In genomic region chr5:14198344-14199040, GRCm38 (mm10) we compare ENCODE assay signal across 26 mouse cellular contexts.
A peak's percentile ranks its signal among the peaks of the same experiment; 100 is the strongest.
DNase-seq lines count a peak whose midpoint lies in the region; ATAC-seq and TF ChIP-seq lines count a peak whose summit lies in the region.
"Had no signal": no experiment of that assay in that cellular context is flagged by ENCODE, and none has a peak within 500 bp of the region (broad histone marks: within the 10 kb centered on the region; RNA-seq: fewer than 3 reads in every experiment).

No protein-coding gene starts in this region.

- H3K9me3 ChIP-seq in lung, embryonic 14.5 days (ENCODE audit: low read depth, low read length) = no peaks in the 10 kb centered on the region
- no peaks in the 10 kb centered on the region for H3K9me3 ChIP-seq in intestine, embryonic 15.5 days
- H3K9me3 ChIP-seq in intestine, embryonic 16.5 days (ENCODE audit: control insufficient read depth, low read length) = no peaks in the 10 kb centered on the region
- H3K9me3 ChIP-seq: embryonic facial prominence, embryonic 12.5 days; embryonic facial prominence, embryonic 15.5 days; heart, embryonic 12.5 days; heart, embryonic 15.5 days had no signal

- H3K4me3 ChIP-seq in lung, embryonic 14.5 days (ENCODE audit: low read depth, low read length) = no peak overlapping the region
- H3K4me3 ChIP-seq in lung, adult 2 months (replicated peaks; ENCODE audit: extremely low read depth, low read depth, low read length) = no peak overlapping the region
- H3K4me3 ChIP-seq in intestine, embryonic 15.5 days (replicated peaks) = no peak overlapping the region
- H3K4me3 ChIP-seq in intestine, embryonic 16.5 days (ENCODE audit: low read length) = no peak overlapping the region
- H3K4me3 ChIP-seq in heart, adult 2 months = no peak overlapping the region
- H3K4me3 ChIP-seq: embryonic facial prominence, embryonic 12.5 days; embryonic facial prominence, embryonic 15.5 days; gastrocnemius, adult 2 months; heart, embryonic 12.5 days; heart, embryonic 15.5 days had no signal

- no peaks in the 10 kb centered on the region for H3K79me2 ChIP-seq in heart, adult 2 months (replicated peaks; ENCODE audit: control insufficient read depth, insufficient read depth, low read length)

- peak; percentile 67; the same call in 1 of the 2 replicates for ATAC-seq in lung, embryonic 14.5 days (ENCODE audit: insufficient read depth)
- peak; percentile 87 for ATAC-seq in intestine, embryonic 15.5 days
- ATAC-seq in intestine, embryonic 16.5 days = peak; percentile 83
- ATAC-seq: CD4-positive, CD25-positive, alpha-beta regulatory T cell, adult 4 months; forebrain, embryonic 14.5 days; forebrain, postnatal 0 days had no signal

- TF ChIP-seq POLR2A in lung, adult 2 months (IDR thresholded peaks at IDR 0.05; ENCODE audit: borderline replicate concordance, extremely low read depth, low read depth, low read length) = no peak
- TF ChIP-seq POLR2A in heart, adult 2 months (IDR thresholded peaks at IDR 0.05; ENCODE audit: insufficient read depth, low read depth, low read length) = no peak

- H3K27me3 ChIP-seq in lung, embryonic 14.5 days (ENCODE audit: insufficient read depth, low read length) = no peaks in the 10 kb centered on the region
- no peaks in the 10 kb centered on the region for H3K27me3 ChIP-seq in intestine, embryonic 15.5 days (replicated peaks)
- no peaks in the 10 kb centered on the region for H3K27me3 ChIP-seq in intestine, embryonic 16.5 days (replicated peaks; ENCODE audit: control insufficient read depth, insufficient read depth, low read length)
- no peaks in the 10 kb centered on the region for H3K27me3 ChIP-seq in heart, adult 2 months (ENCODE audit: control insufficient read depth, insufficient read depth, low read length)
- H3K27me3 ChIP-seq: embryonic facial prominence, embryonic 12.5 days; embryonic facial prominence, embryonic 15.5 days; heart, embryonic 12.5 days; heart, embryonic 15.5 days had no signal

- no peak overlapping the region for H3K4me2 ChIP-seq in lung, embryonic 14.5 days
- H3K4me2 ChIP-seq in intestine, embryonic 15.5 days (replicated peaks) = no peak overlapping the region
- H3K4me2 ChIP-seq in intestine, embryonic 16.5 days (ENCODE audit: low read depth, low read length) = no peak overlapping the region
- H3K4me2 ChIP-seq: embryonic facial prominence, embryonic 12.5 days; embryonic facial prominence, embryonic 15.5 days; heart, embryonic 12.5 days; heart, embryonic 15.5 days; hindbrain, embryonic 14.5 days had no signal

- DNase-seq in kidney, postnatal 10 days = peak; percentile 25
- no peak for DNase-seq in kidney, adult 18-20 months
- peak; percentile 26 for DNase-seq in lung, embryonic 14.5 days
- no peak for DNase-seq in lung, adult 2 months
- DNase-seq in heart, adult 2 months = no peak
- DNase-seq: adrenal gland, adult 2 months; adrenal gland, postnatal 14 days; cerebellum, adult 11 months; cerebellum, adult 2 months; cerebellum, adult 9-11 months; cerebellum, postnatal 25 days; forebrain, postnatal 0 days; gastrocnemius, adult 2 months; gastrocnemius, postnatal 14 days; heart, adult 11 months; heart, postnatal 14 days; heart, postnatal 4 days had no signal

- H3K4me1 ChIP-seq in lung, embryonic 14.5 days (ENCODE audit: insufficient read depth) = peaks cover 5% of the 10 kb centered on the region; the same call in 1 of the 2 replicates
- no peaks in the 10 kb centered on the region for H3K4me1 ChIP-seq in lung, adult 2 months (ENCODE audit: control insufficient read depth, insufficient read depth, low read length)
- H3K4me1 ChIP-seq in intestine, embryonic 15.5 days (replicated peaks) = no peaks in the 10 kb centered on the region
- no peaks in the 10 kb centered on the region for H3K4me1 ChIP-seq in intestine, embryonic 16.5 days (ENCODE audit: control insufficient read depth, insufficient read depth, low read length)
- no peaks in the 10 kb centered on the region for H3K4me1 ChIP-seq in heart, adult 2 months (ENCODE audit: control insufficient read depth, insufficient read depth, low read length)
- H3K4me1 ChIP-seq: embryonic facial prominence, embryonic 12.5 days; embryonic facial prominence, embryonic 15.5 days; heart, embryonic 12.5 days; heart, embryonic 15.5 days had no signal

- no peak for TF ChIP-seq CTCF in lung, embryonic 14.5 days (IDR thresholded peaks at IDR 0.05; ENCODE audit: low read depth)
- TF ChIP-seq CTCF in lung, adult 2 months (IDR thresholded peaks at IDR 0.05; ENCODE audit: insufficient read depth, low read length) = no peak
- no peak for TF ChIP-seq CTCF in heart, adult 2 months (IDR thresholded peaks at IDR 0.05)

- intact Hi-C loops in heart, adult 2 months (cut with DNase I) = no loop called here

- no peaks in the 10 kb centered on the region for H3K36me3 ChIP-seq in lung, embryonic 14.5 days (ENCODE audit: insufficient read depth)
- H3K36me3 ChIP-seq in intestine, embryonic 15.5 days = no peaks in the 10 kb centered on the region
- H3K36me3 ChIP-seq in intestine, embryonic 16.5 days (ENCODE audit: control insufficient read depth, insufficient read depth, low read length) = no peaks in the 10 kb centered on the region
- no peaks in the 10 kb centered on the region for H3K36me3 ChIP-seq in heart, adult 2 months (ENCODE audit: control insufficient read depth, insufficient read depth, low read length)
- H3K36me3 ChIP-seq: embryonic facial prominence, embryonic 12.5 days; embryonic facial prominence, embryonic 15.5 days; heart, embryonic 12.5 days; heart, embryonic 15.5 days had no signal

- no peak for TF ChIP-seq EP300 in heart, adult 2 months (IDR thresholded peaks at IDR 0.05; ENCODE audit: insufficient read depth, low read depth, low read length)

- WGBS in lung, embryonic 14.5 days = 38% methylated on average over 3 of the region's 3 CpGs
- 41% methylated on average over 3 of the region's 3 CpGs for WGBS in lung, adult 2 months
- 35% methylated on average over 3 of the region's 3 CpGs for WGBS in intestine, embryonic 15.5 days
- 39% methylated on average over 3 of the region's 3 CpGs for WGBS in intestine, embryonic 16.5 days
- 46% methylated on average over 3 of the region's 3 CpGs for WGBS in heart, adult 2 months

- no peak overlapping the region for H3K27ac ChIP-seq in lung, embryonic 14.5 days (ENCODE audit: low read depth)
- no peak overlapping the region for H3K27ac ChIP-seq in intestine, embryonic 15.5 days
- no peak overlapping the region for H3K27ac ChIP-seq in intestine, embryonic 16.5 days (ENCODE audit: low read length)
- H3K27ac ChIP-seq in heart, adult 2 months = no peak overlapping the region
- H3K27ac ChIP-seq: embryonic facial prominence, embryonic 12.5 days; embryonic facial prominence, embryonic 15.5 days; gastrocnemius, adult 2 months; heart, embryonic 15.5 days; hindbrain, embryonic 14.5 days had no signal

- no peak overlapping the region for H3K9ac ChIP-seq in lung, embryonic 14.5 days
- no peak overlapping the region for H3K9ac ChIP-seq in intestine, embryonic 15.5 days
- H3K9ac ChIP-seq in intestine, embryonic 16.5 days (ENCODE audit: low read depth, low read length) = no peak overlapping the region
- H3K9ac ChIP-seq in heart, adult 2 months (ENCODE audit: low read depth, low read length) = no peak overlapping the region
- H3K9ac ChIP-seq: embryonic facial prominence, embryonic 12.5 days; embryonic facial prominence, embryonic 15.5 days; forebrain, postnatal 0 days; heart, embryonic 12.5 days; heart, embryonic 15.5 days; hindbrain, embryonic 14.5 days had no signal

Comparison
In these comparisons a context has a peak if more than half of its experiments do, and no peak if none do; other contexts are left out.
1. DNase-seq: peak in kidney, postnatal 10 days (single experiment) and lung, embryonic 14.5 days (single experiment); none in kidney, adult 18-20 months (single experiment), lung, adult 2 months (single experiment) and heart, adult 2 months (0 of 2).
2. Peak in every context shown above with its lines, with median percentiles within 50 percentile points of each other: ATAC-seq.